Mouse (Mus musculus) G1E (cell line): ENCODE measurements at regions not wholly inside any gene's neighbourhood (a gene's known extent, or its start where the extent isn't known, plus 50 kb on each side); places are given as distances from the start of the nearest gene placed in this dataset.

Experiments used
- ATAC-seq: 2 replicates; pipeline ENCODE4 v1.8.0; 2016; ENCODE audit warnings: mild to moderate bottlenecking; ENCODE audit not compliant: insufficient number of reproducible peaks, poor library complexity, low FRiP score, severe bottlenecking; ENCODE audit errors: extremely low read depth
- DNase-seq: peaks from one replicate; pipeline ENCODE4 v3.0.0; 2012; ENCODE audit warnings: low spot score
- H3K27me3 ChIP-seq: 2 replicates; pipeline ENCODE4 v1.6.1; 2012; ENCODE audit warnings: mild to moderate bottlenecking, low read length, inconsistent platforms; ENCODE audit not compliant: insufficient read depth
- H3K36me3 ChIP-seq: replicated peaks from 2 replicates; pipeline ENCODE3; 2012; ENCODE audit warnings: mild to moderate bottlenecking, inconsistent platforms
- H3K4me1 ChIP-seq: 2 replicates; pipeline ENCODE4 v1.6.1; 2012; ENCODE audit warnings: low read depth, low read length, inconsistent platforms, mixed read lengths; ENCODE audit not compliant: insufficient read depth
- H3K4me3 ChIP-seq: 2 replicates; pipeline ENCODE4 v1.5.1; 2012; ENCODE audit warnings: low read depth, mild to moderate bottlenecking, inconsistent platforms, low read length, moderate library complexity, mixed read lengths
- H3K9me3 ChIP-seq: replicated peaks from 2 replicates; pipeline ENCODE4 v1.6.1; 2012; ENCODE audit warnings: inconsistent platforms
- CTCF ChIP-seq: IDR thresholded peaks from 2 replicates; pipeline ENCODE4 v1.5.1; 2012; ENCODE audit warnings: low read depth, low read length, inconsistent platforms, mixed read lengths
- GATA1 ChIP-seq: IDR thresholded peaks from 2 replicates; pipeline ENCODE4 v1.6.1; 2012; ENCODE audit warnings: borderline replicate concordance, low read length, inconsistent platforms, mixed read lengths
- GATA2 ChIP-seq: IDR thresholded peaks from 2 replicates; pipeline ENCODE4 v1.6.1; 2012; ENCODE audit warnings: low read depth, low read length, inconsistent platforms, borderline replicate concordance
- POLR2AphosphoS5 ChIP-seq: IDR thresholded peaks from 2 replicates; pipeline ENCODE4 v1.6.1; 2012; ENCODE audit warnings: low read depth, low read length, inconsistent platforms; ENCODE audit not compliant: insufficient replicate concordance
- TAL1 ChIP-seq: conservative IDR thresholded peaks from 2 replicates; pipeline ENCODE4 v1.6.1; 2012; ENCODE audit warnings: low read depth, low read length, inconsistent platforms, mixed read lengths

DNA sequence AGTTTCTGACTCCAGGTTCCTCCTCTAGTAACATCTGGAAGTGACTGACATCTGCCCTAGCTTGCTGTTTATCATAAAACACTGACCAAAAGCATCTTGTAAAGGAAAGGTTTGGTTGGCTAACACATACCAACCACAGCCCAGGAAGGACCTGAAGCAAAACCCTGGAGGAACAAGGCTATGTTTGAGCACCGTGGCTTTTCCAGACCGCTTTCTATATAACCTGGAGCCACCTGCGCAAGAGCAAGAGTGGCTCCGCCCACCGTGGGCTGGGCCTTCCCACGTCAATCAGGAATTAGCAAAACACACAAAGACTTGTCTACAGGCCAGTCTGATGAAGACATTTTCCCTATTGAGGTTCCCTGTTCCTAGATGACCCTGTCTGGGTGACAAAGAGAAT, 177.5 kb upstream of the Dapk1 start:
- ATAC-seq = no peak

GRCm38 (mm10) chr13:60425140-60425539, 176.6 kb upstream of the Dapk1 start:
- TF ChIP-seq POLR2AphosphoS5 (no peak), TAL1 (no peak), GATA1 (no peak), GATA2 (no peak), CTCF (no peak)
- H3K27me3 ChIP-seq = no peaks in the 10 kb centered on the region
- H3K4me3 ChIP-seq = no peak overlapping the region
- no peaks in the 10 kb centered on the region for H3K36me3 ChIP-seq
- ATAC-seq = no peak
- H3K4me1 ChIP-seq = no peaks in the 10 kb centered on the region
- peaks cover 72% of the 10 kb centered on the region for H3K9me3 ChIP-seq
- DNase-seq = no peak

More for the DNA sequence above, 177.5 kb upstream of the Dapk1 start:
- TF ChIP-seq GATA2 (no peak), TAL1 (no peak)
- no peaks in the 10 kb centered on the region for H3K4me1 ChIP-seq
- peaks cover 63% of the 10 kb centered on the region for H3K9me3 ChIP-seq
- H3K4me3 ChIP-seq = no peak overlapping the region
- H3K27me3 ChIP-seq = no peaks in the 10 kb centered on the region
- DNase-seq = no peak
- H3K36me3 ChIP-seq = no peaks in the 10 kb centered on the region

DNA sequence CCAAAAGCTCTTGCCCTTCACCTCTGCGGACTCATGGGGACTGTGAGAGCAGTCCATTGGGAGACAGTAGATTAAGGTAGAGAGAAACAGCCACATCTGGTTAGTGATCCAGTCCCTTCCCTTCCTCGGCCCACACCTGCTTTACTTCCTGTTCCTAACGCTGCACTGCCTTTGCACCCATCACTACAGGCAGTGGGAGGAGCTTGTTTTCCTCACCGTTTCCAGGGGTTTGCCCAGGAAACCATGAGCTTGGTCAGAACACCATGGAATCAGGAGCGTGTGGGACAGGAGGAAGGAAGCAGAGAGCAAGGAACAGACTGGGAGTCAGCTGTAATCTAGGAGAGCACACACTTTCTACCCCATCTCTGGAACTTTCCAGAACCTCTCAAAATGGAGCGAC, 176.2 kb upstream of the Dapk1 start:
- DNase-seq (no peak), ATAC-seq (no peak)
- H3K9me3 ChIP-seq = peaks cover 71% of the 10 kb centered on the region
- no peak overlapping the region for H3K4me3 ChIP-seq
- no peaks in the 10 kb centered on the region for H3K27me3 ChIP-seq
- H3K4me1 ChIP-seq = no peaks in the 10 kb centered on the region
- no peaks in the 10 kb centered on the region for H3K36me3 ChIP-seq
- TF ChIP-seq TAL1 = no peak
- TF ChIP-seq GATA1 = no peak
- no peak for TF ChIP-seq GATA2
- TF ChIP-seq POLR2AphosphoS5 = no peak
- no peak for TF ChIP-seq CTCF

DNA sequence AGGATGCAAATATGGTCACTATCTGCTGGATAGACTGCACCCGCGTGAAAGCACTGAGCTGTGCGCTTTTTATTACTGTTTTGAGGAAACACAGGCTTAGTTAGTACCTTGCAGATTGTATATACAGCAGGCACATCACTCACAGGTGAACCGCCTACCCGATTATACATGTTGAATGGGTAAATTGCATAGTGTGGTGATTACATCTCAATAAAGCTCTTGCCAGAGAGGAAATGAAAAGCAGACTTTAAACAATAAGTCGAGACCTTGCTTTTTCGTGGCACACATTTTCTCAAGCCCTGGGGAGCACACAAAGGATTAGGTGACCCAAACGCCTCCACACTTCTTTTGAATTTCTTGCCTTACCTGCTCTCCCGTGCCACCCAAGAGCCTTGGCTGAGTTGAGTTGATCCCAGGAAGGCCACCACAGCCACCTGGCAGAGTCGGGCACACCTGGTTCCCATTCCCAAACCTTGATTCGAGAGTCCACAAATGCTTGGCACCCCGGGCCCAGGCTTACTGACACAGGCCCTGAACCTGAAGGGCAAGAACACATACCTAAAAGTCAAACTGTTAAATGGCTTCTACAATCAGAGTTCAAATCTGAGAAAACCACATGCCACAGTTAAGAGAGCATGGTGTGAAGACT, 175.4 kb upstream of the Dapk1 start:
- no peaks in the 10 kb centered on the region for H3K27me3 ChIP-seq
- H3K36me3 ChIP-seq = no peaks in the 10 kb centered on the region
- DNase-seq (no peak), ATAC-seq (no peak)
- H3K9me3 ChIP-seq = peaks cover 72% of the 10 kb centered on the region
- no peaks in the 10 kb centered on the region for H3K4me1 ChIP-seq
- no peak overlapping the region for H3K4me3 ChIP-seq
- no peak for TF ChIP-seq GATA2
- TF ChIP-seq GATA1 = no peak
- no peak for TF ChIP-seq POLR2AphosphoS5
- no peak for TF ChIP-seq TAL1
- TF ChIP-seq CTCF = no peak

DNA sequence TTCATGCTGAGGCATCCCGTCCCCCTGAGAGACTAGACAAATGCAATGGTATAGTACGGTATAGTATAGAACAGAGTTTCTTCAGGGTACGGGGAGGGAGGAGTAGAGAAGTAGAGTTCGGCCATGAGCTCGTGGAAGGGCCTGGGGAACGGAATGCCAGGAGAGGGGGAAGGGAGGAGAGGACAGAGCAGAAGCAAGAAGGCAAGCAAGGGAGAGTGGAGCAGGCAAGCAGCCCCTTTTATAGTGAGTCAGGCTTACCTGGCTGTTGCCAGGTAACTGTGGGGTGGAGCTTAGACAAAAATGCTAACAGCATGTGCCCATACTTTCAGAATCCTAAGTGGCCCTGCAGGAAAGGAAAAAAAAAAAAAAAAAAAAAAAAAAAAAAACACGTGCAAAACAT, 174.7 kb upstream of the Dapk1 start:
- Histone ChIP-seq H3K9me3 (peaks cover 74% of the 10 kb centered on the region), H3K27me3 (no peaks in the 10 kb centered on the region), H3K36me3 (no peaks in the 10 kb centered on the region), H3K4me1 (no peaks in the 10 kb centered on the region), H3K4me3 (no peak overlapping the region)
- DNase-seq (no peak), ATAC-seq (no peak)
- no peak for TF ChIP-seq TAL1
- no peak for TF ChIP-seq GATA1
- no peak for TF ChIP-seq POLR2AphosphoS5
- no peak for TF ChIP-seq GATA2
- TF ChIP-seq CTCF = no peak

GRCm38 (mm10) chr13:60427755-60428385, 173.9 kb upstream of the Dapk1 start:
- no peak for TF ChIP-seq GATA1
- no peak for TF ChIP-seq TAL1
- TF ChIP-seq POLR2AphosphoS5 = no peak
- TF ChIP-seq GATA2 = no peak
- no peak for TF ChIP-seq CTCF
- no peak overlapping the region for H3K4me3 ChIP-seq
- H3K36me3 ChIP-seq = no peaks in the 10 kb centered on the region
- H3K9me3 ChIP-seq = peaks cover 75% of the 10 kb centered on the region
- ATAC-seq (no peak), DNase-seq (no peak)
- H3K27me3 ChIP-seq = no peaks in the 10 kb centered on the region
- no peaks in the 10 kb centered on the region for H3K4me1 ChIP-seq
